Mouse (Mus musculus) heart, adult 2 months (tissue): ENCODE measurements around the gene Pyurf.

Experiments
- CTCF ChIP-seq: fragments of 200-600 bp; IDR thresholded peaks from 2 replicates; pipeline ENCODE4 v1.8.1; 2022; ENCODE audit warnings: antibody characterized with exemption, mild to moderate bottlenecking, moderate library complexity
- EP300 ChIP-seq: fragments of 200-500 bp; IDR thresholded peaks from 2 replicates; pipeline ENCODE4 v1.6.1; 2011; ENCODE audit warnings: low read depth, low read length, control low read depth; ENCODE audit not compliant: insufficient read depth

GRCm38 (mm10) chr6:57684156-57684555 lies 7.7 kb downstream of the Pyurf start:
- no peak for TF ChIP-seq EP300
- TF ChIP-seq CTCF: no peak
